ENCODE assay signal across 11 mouse cellular contexts in genomic region chr9:66735122-66735521, GRCm38 (mm10).
"Had no signal": no experiment of that assay in that cellular context is flagged by ENCODE, and none has a peak within 500 bp of the region (broad histone marks: within the 10 kb centered on the region; RNA-seq: fewer than 3 reads in every experiment).

No protein-coding gene starts in this region.

- H3K9me3 ChIP-seq: limb, embryonic 12.5 days; liver, embryonic 13.5 days; midbrain, embryonic 10.5 days; neural tube, embryonic 12.5 days had no signal

- H3K36me3 ChIP-seq: limb, embryonic 12.5 days; liver, embryonic 13.5 days; midbrain, embryonic 10.5 days; neural tube, embryonic 12.5 days had no signal

- H3K27ac ChIP-seq: hindbrain, postnatal 0 days; limb, embryonic 12.5 days; liver, embryonic 13.5 days; midbrain, embryonic 10.5 days; neural tube, embryonic 12.5 days had no signal

- DNase-seq: layer of hippocampus, adult 9-11 months; layer of hippocampus, postnatal 36 days; liver, embryonic 13.5 days; lung, adult 18-20 months; midbrain, embryonic 14.5 days; thymus, adult 2 months; thymus, postnatal 25 days had no signal

- H3K4me3 ChIP-seq: limb, embryonic 12.5 days; liver, embryonic 13.5 days; midbrain, embryonic 10.5 days; neural tube, embryonic 12.5 days had no signal

- H3K4me2 ChIP-seq: limb, embryonic 12.5 days; liver, embryonic 13.5 days; neural tube, embryonic 12.5 days had no signal

- ATAC-seq: hindbrain, postnatal 0 days had no signal

- H3K9ac ChIP-seq: limb, embryonic 12.5 days; liver, embryonic 13.5 days; neural tube, embryonic 12.5 days had no signal

- H3K4me1 ChIP-seq: liver, embryonic 13.5 days had no signal

- H3K27me3 ChIP-seq: limb, embryonic 12.5 days; liver, embryonic 13.5 days; neural tube, embryonic 12.5 days had no signal
